Mouse (Mus musculus) midbrain, embryonic 16.5 days (tissue): ENCODE measurements around the gene Gm20696. TPM values are rescaled to one million over a fixed set of nuclear protein-coding genes. Genes with fewer than 3 reads are reported as not detected.
A peak's percentile ranks its signal among the peaks of the same experiment; 100 is the strongest.

Experiments used
- ATAC-seq: fragments of 200-750 bp; cut with Nextera tagmentation; 2 replicates; pipeline ENCODE4 v1.8.0; 2017; ENCODE audit warnings: moderate TSS enrichment
- H3K27ac ChIP-seq: fragments of 300-500 bp; sonication (generic); 2 replicates; pipeline ENCODE4 v1.5.1; 2014; ENCODE audit warnings: mild to moderate bottlenecking, low read length, mixed read lengths
- H3K27me3 ChIP-seq: fragments of 300-500 bp; sonication (generic); 2 replicates; pipeline ENCODE4 v1.6.1; 2014; ENCODE audit warnings: low read depth, low read length, mixed read lengths; ENCODE audit not compliant: control insufficient read depth, insufficient read depth
- H3K36me3 ChIP-seq: fragments of 300-500 bp; sonication (generic); 2 replicates; pipeline ENCODE4 v1.6.1; 2014; ENCODE audit warnings: mild to moderate bottlenecking, low read length, moderate library complexity, mixed read lengths; ENCODE audit not compliant: control insufficient read depth, insufficient read depth
- H3K4me1 ChIP-seq: fragments of 300-500 bp; sonication (generic); 2 replicates; pipeline ENCODE4 v1.6.1; 2014; ENCODE audit warnings: mild to moderate bottlenecking, low read length, mixed read lengths; ENCODE audit not compliant: control insufficient read depth, insufficient read depth
- H3K4me2 ChIP-seq: fragments of 300-500 bp; sonication (generic); 2 replicates; pipeline ENCODE4 v1.6.1; 2014; ENCODE audit warnings: mild to moderate bottlenecking, low read length, mixed read lengths
- H3K4me3 ChIP-seq: fragments of 300-500 bp; sonication (generic); 2 replicates; pipeline ENCODE4 v1.5.1; 2014; ENCODE audit warnings: low read depth, mild to moderate bottlenecking, low read length, moderate library complexity, mixed read lengths
- H3K9ac ChIP-seq: fragments of 300-500 bp; sonication (generic); 2 replicates; pipeline ENCODE4 v1.6.1; 2014; ENCODE audit warnings: low read depth, low read length, mixed read lengths
- H3K9me3 ChIP-seq: fragments of 300-500 bp; sonication (generic); replicated peaks from 2 replicates; pipeline ENCODE4 v1.6.1; 2014; ENCODE audit warnings: mild to moderate bottlenecking, low read length, mixed read lengths; ENCODE audit not compliant: control insufficient read depth, poor library complexity, severe bottlenecking
- whole genome bisulfite sequencing: fragments of 180-500 bp; shearing (Covaris S2); extraction: QIAGEN DNeasy Blood & Tissue Kit; methylation state at CpG from one replicate; pipeline ENCODE4 v1.1.7; 2014; 5-methylcytosine and 5-hydroxymethylcytosine counted together
- polyA plus RNA-seq: library from polyadenylated mRNA; unstranded; fragments of >200 nt; fragmentation: Nextera tagmentation; extraction: Ambion mirVana; gene quantifications from 2 replicates; pipeline ENCODE4 v1.2.1, GENCODE M21; 2015

The Gm20696 gene
- 2.4 and 3.1 TPM in 2 replicates for polyA plus RNA-seq

DNA sequence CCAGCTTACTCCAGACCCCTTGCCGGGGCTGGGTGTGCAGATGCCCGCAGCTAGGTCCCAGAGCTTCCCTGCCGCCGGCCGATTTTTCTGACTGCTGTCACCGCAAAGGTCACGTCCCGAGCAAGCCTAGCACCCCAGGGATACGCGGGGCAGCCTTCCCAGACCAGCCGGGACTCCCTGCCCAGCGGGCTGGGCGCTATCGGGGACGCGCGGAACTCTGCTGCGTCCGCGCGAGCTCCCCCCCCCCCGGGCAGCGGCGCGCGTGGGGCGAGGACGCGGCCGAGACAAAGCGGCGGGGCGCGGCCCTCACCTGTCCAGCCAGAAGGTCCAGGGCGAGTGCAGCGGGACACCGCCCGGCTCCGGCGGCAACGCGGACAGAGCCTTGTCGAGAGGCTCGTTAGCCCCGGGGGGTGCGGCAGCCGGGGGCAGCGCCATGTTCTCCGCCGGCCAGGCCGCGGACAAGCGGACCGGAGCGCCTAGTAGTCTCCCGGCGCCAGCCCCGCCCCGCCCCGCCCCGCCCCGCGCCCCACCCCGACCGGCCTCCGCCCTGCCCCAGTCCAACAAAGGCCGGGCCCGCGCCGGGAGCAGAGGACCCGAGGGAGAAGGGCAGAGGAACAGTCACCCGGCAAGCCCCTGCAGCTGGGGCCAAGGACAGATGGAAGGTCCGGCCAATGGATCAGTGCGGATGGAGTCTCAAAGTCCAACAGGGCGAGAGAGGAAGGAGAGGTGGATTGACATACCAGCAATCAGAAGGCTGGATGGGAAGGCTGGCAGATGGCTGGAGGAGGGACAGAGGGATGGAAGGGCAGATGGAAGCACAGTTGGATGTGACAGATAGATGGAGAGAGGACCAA is at the start of gene Gm20696, which contains the start of gene Eif4e3:
TSS of gene Gm20696 (minus strand) at position 480 of the 854 bp plus-strand sequence.
TSS of gene Eif4e3 (minus strand) at position 454 of the 854 bp plus-strand sequence.
- Histone ChIP-seq H3K36me3 (no peaks in the 10 kb centered on the region), H3K4me3 (peak within 1 kb of the TSS; percentile 70), H3K4me2 (peak within 1 kb of the TSS; percentile 93), H3K9ac (peak within 1 kb of the TSS; percentile 87), H3K27me3 (no peaks in the 10 kb centered on the region), H3K9me3 (no peaks in the 10 kb centered on the region), H3K27ac (peak within 1 kb of the TSS; percentile 68), H3K4me1 (peaks cover 40% of the 10 kb centered on the region)
- ATAC-seq, result peak; percentile 14; the same call in 1 of the 2 replicates
- under 1% methylated on average over 52 of the region's 75 CpGs for WGBS

DNA sequence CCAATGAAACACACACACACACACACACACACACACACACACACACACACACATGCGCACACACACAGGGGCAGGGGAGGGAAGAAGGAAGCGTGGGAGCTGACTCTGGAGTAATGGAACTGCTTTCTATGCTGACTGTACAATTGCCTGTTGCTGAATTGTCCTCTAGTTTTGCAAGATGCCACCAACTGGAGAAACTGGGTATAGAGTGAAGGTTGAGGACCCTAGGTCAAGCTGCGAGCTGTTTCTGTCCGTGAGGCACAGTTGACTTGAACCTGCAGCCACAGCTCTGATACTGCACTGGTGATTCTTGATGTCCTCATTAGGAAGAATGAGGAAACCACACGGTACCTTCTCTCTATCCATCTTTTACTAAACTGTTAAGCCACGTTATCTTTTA is 49.3 kb upstream of the Gm20696 start:
- H3K27me3 ChIP-seq, result no peaks in the 10 kb centered on the region; the same call in 1 of the 2 replicates
- H3K27ac ChIP-seq, result no peak overlapping the region
- ATAC-seq, result no peak
- H3K9me3 ChIP-seq, result no peaks in the 10 kb centered on the region
- no peaks in the 10 kb centered on the region for H3K36me3 ChIP-seq
- H3K4me1 ChIP-seq, result no peaks in the 10 kb centered on the region
- H3K9ac ChIP-seq, result no peak overlapping the region
- WGBS, result 77% methylated on average over 6 of the region's 6 CpGs
- no peak overlapping the region for H3K4me2 ChIP-seq
- H3K4me3 ChIP-seq, result no peak overlapping the region

DNA sequence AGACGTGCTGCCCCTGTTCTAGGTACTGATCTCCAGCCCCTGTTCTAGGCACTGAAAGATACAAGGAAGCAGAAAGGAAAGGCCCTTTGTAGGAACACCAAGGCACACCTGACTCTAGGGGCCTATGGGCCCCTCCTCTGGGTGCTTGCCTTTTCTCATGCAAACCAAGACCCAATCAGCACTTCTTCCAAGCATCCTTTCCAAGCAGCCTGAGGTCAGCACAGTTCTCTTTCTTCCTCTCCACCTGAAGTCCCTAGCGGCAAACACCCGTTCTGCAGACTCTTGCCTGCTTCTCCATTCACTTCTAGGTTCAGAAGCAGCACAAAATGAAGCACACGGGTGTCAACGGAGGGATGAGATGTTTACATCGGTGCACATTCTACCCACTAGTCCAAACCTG is 48.6 kb upstream of the Gm20696 start:
- Histone ChIP-seq H3K27ac (no peak overlapping the region), H3K9ac (no peak overlapping the region)

DNA sequence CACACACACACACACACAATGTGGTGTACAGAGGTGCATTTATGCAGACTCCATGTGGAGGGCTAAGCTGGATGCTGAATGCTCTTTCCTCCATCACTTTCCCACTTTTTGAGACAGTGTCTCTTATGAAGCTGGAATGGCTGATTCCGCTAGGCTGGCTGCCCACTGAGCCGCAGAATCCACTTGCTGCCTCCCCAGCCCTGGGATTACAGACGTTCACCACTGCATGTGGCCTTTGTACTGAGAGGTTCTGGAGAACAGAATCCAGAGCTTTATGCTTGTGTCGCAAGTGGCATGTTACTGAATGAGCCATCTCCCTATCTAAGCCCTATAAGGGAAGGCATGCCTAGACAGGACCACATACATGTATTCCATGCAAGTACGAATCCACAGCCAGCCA is 46.7 kb upstream of the Gm20696 start:
- Histone ChIP-seq H3K9me3 (no peaks in the 10 kb centered on the region), H3K9ac (no peak overlapping the region), H3K4me3 (no peak overlapping the region), H3K27ac (no peak overlapping the region), H3K36me3 (no peaks in the 10 kb centered on the region), H3K4me1 (no peaks in the 10 kb centered on the region), H3K4me2 (no peak overlapping the region), H3K27me3 (no peaks in the 10 kb centered on the region; the same call in 1 of the 2 replicates)
- WGBS, result 50% methylated on average over 5 of the region's 5 CpGs
- ATAC-seq, result no peak

More for the DNA sequence above, 48.6 kb upstream of the Gm20696 start:
- Histone ChIP-seq H3K4me1 (no peaks in the 10 kb centered on the region), H3K9me3 (no peaks in the 10 kb centered on the region), H3K4me2 (no peak overlapping the region), H3K27me3 (no peaks in the 10 kb centered on the region; the same call in 1 of the 2 replicates), H3K4me3 (no peak overlapping the region), H3K36me3 (no peaks in the 10 kb centered on the region)
- ATAC-seq, result no peak
- WGBS, result 70% methylated on average over 6 of the region's 6 CpGs

DNA sequence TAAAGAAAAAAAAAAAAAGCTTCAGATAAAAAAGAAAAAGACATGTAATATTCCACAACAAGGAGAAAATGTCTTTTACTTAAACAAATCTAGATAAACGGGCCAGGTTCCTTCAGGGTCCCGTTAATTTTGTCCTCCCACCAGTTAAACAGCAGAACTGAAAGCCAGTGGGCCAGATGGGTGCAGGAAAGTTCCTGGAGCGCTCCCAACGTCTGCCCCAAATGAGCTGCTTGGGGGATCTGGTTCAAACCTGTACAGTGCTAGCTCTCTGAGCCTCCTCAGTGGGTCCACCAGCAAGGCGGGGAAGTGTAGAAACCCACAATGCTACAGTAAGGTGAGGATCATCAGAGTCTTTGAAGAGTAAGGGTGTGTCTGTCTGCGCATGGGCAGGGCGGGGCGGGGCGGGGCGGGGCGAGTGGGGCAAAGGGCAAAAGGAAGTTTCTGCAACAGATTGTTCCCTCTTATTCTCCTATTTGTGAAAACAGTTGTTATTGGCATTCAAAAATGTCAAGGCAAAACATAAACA is 45.0 kb upstream of the Gm20696 start:
- no peaks in the 10 kb centered on the region for H3K9me3 ChIP-seq
- no peaks in the 10 kb centered on the region for H3K36me3 ChIP-seq
- no peak overlapping the region for H3K4me2 ChIP-seq
- WGBS, result 78% methylated on average over 11 of the region's 11 CpGs
- no peaks in the 10 kb centered on the region for H3K4me1 ChIP-seq
- H3K27ac ChIP-seq, result no peak overlapping the region
- H3K27me3 ChIP-seq, result no peaks in the 10 kb centered on the region; the same call in 1 of the 2 replicates
- H3K4me3 ChIP-seq, result no peak overlapping the region
- no peak for ATAC-seq
- H3K9ac ChIP-seq, result no peak overlapping the region

DNA sequence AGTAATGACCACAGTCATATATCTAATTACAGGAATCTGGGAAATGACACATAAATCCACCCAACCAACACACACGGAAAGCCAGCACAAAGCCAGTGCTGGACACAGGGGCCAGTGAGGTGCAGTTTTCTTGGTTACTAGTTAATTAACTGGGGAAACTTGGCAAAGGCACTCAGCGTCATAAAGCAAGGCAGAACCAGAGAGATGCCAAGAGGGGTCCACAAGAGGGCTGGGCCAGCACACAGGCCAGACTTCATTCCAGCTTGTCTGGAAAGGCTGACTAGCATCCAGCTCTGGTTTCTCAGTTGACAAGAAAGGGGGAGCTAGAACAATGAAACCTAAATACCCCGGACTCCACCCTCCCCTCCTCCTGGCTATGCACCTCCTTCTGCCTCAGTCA is 33.9 kb upstream of the Gm20696 start:
- ATAC-seq, result no peak
- H3K27me3 ChIP-seq, result no peaks in the 10 kb centered on the region; the same call in 1 of the 2 replicates
- WGBS, result 62% methylated on average over 3 of the region's 3 CpGs

DNA sequence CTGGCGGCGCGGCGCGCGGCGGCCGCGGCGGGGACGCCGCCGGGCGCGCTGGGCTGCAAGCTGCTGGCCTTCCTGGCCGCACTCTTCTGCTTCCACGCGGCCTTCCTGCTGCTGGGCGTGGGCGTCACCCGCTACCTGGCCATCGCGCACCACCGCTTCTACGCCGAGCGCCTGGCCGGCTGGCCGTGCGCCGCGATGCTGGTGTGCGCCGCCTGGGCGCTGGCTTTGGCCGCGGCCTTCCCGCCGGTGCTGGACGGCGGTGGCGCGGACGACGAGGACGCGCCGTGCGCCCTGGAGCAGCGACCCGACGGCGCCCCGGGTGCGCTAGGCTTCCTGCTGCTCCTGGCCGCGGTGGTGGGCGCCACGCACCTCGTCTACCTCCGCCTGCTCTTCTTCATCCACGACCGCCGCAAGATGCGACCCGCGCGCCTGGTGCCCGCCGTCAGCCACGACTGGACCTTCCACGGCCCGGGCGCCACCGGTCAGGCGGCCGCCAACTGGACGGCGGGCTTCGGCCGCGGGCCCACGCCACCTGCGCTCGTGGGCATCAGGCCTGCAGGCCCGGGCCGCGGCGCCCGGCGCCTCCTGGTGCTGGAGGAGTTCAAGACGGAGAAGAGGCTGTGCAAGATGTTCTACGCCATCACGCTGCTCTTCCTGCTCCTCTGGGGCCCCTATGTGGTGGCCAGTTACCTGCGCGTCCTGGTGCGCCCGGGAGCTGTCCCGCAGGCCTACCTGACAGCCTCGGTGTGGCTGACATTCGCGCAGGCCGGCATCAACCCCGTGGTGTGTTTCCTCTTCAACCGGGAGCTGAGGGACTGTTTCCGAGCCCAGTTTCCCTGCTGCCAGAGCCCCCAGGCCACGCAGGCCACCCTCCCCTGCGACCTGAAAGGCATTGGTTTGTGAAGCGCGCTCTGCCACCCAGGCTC is 26.6 kb upstream of the Gm20696 start:
- WGBS, result under 1% methylated on average over 91 of the region's 110 CpGs

More for the DNA sequence above, 33.9 kb upstream of the Gm20696 start:
- H3K4me3 ChIP-seq, result no peak overlapping the region
- no peaks in the 10 kb centered on the region for H3K9me3 ChIP-seq
- H3K9ac ChIP-seq, result no peak overlapping the region
- no peak overlapping the region for H3K4me2 ChIP-seq
- H3K36me3 ChIP-seq, result no peaks in the 10 kb centered on the region
- H3K27ac ChIP-seq, result no peak overlapping the region
- H3K4me1 ChIP-seq, result peaks cover 6% of the 10 kb centered on the region

DNA sequence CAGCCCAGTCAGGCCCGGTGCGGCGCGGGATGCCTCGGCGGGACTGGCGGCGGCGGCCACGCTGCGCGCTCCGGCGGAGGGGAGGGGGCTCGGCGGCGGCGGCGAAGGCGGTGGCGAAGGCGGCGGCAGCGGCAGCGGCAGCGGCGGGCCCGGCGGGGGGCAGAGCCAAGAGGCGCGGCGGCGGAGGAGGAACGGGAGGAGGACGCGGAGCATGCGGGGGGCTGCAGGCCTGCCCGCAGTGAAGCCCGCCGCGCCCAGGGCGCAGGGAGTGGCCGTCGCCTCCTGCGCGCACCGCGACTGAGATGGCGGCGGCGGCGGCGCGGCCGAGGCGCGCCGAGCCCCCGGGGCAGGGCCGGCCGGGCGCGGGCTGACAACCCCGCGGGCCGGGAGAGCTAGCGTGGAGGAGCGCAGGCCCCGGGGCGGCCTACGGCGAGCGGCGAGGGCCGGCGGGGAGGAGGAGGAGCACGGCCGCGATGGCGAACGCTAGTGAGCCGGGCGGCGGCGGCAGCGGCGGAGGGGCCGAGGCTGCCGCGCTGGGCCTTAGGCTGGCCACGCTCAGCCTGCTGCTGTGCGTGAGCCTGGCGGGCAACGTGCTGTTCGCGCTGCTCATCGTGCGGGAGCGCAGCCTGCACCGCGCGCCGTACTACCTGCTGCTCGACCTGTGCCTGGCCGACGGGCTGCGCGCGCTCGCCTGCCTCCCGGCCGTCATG is 25.8 kb upstream of the Gm20696 start, which contains the start of gene Gpr27:
TSS of gene Gpr27 (plus strand) at position 474 of the 710 bp plus-strand sequence.
- Histone ChIP-seq H3K9me3 (no peaks in the 10 kb centered on the region), H3K27ac (peak within 1 kb of the TSS; percentile 96), H3K4me2 (peak within 1 kb of the TSS; percentile 93), H3K27me3 (no peaks in the 10 kb centered on the region), H3K9ac (peak within 1 kb of the TSS; percentile 85), H3K4me1 (peaks cover 29% of the 10 kb centered on the region), H3K4me3 (peak within 1 kb of the TSS; percentile 83), H3K36me3 (no peaks in the 10 kb centered on the region)
- WGBS, result under 1% methylated on average over 63 of the region's 112 CpGs
- peak; percentile 86 for ATAC-seq

More for the DNA sequence above, 26.6 kb upstream of the Gm20696 start:
- Histone ChIP-seq H3K4me1 (peaks cover 29% of the 10 kb centered on the region), H3K4me2 (peak overlapping the region; percentile 93), H3K9me3 (no peaks in the 10 kb centered on the region), H3K36me3 (no peaks in the 10 kb centered on the region), H3K9ac (peak overlapping the region; percentile 85), H3K4me3 (peak overlapping the region; percentile 83), H3K27ac (peak overlapping the region; percentile 96), H3K27me3 (no peaks in the 10 kb centered on the region)
- peak; percentile 15; the same call in 1 of the 2 replicates for ATAC-seq
